Mouse (Mus musculus) ES-E14 (cell line): ENCODE results near the gene Crybb1.

Source experiments
- HCFC1 ChIP-seq: IDR thresholded peaks from 2 replicates; pipeline ENCODE4 v1.6.1; 2012; ENCODE audit warnings: low read length, inconsistent platforms, borderline replicate concordance; ENCODE audit not compliant: insufficient read depth
- MAFK ChIP-seq: IDR thresholded peaks from 2 replicates; pipeline ENCODE4 v1.6.1; 2014; ENCODE audit warnings: mild to moderate bottlenecking, low read depth, low read length, inconsistent platforms; ENCODE audit not compliant: insufficient read depth
- ZC3H11A ChIP-seq: IDR thresholded peaks from 2 replicates; pipeline ENCODE4 v1.6.1; 2012; ENCODE audit warnings: low read depth, mild to moderate bottlenecking, inconsistent platforms, low read length, borderline replicate concordance
- ZNF384 ChIP-seq: IDR thresholded peaks from 2 replicates; pipeline ENCODE4 v1.6.1; 2012; ENCODE audit warnings: low read depth, low read length, inconsistent platforms

- TF ChIP-seq ZNF384 (no peak), HCFC1 (no peak), ZC3H11A (no peak), MAFK (no peak)
Observed at GRCm38 (mm10) chr5:112282123-112282779, 26.6 kb downstream of the Crybb1 start.
